Mouse (Mus musculus): ENCODE data around the gene Ifitm10. TPM values are rescaled to one million over a fixed set of nuclear protein-coding genes. Genes with fewer than 3 reads are reported as not detected.

Ifitm10 gene
- total RNA-seq, 1 experiment, result 0.71 TPM

GRCm38 (mm10) chr7:142386621-142387201 lies 13.2 kb upstream of the Ifitm10 start:
- peaks cover 43% of the 10 kb centered on the region for H3K36me3 ChIP-seq (ENCODE audit: control insufficient read depth, insufficient read depth, low read length, poor library complexity, severe bottlenecking)
- TF ChIP-seq HCFC1 (IDR thresholded peaks at IDR 0.05; ENCODE audit: borderline replicate concordance, insufficient read depth, low read length) (no peak), CHD2 (IDR thresholded peaks at IDR 0.05; ENCODE audit: low read depth, low read length) (no peak), MAFK (IDR thresholded peaks at IDR 0.05; ENCODE audit: insufficient read depth, low read depth, low read length) (no peak), ZC3H11A (IDR thresholded peaks at IDR 0.05; ENCODE audit: borderline replicate concordance, low read depth, low read length) (no peak), ZNF384 (IDR thresholded peaks at IDR 0.05; ENCODE audit: low read depth, low read length) (no peak)
- DNase-seq (ENCODE audit: low read depth, low spot score), result no peak
- no peaks in the 10 kb centered on the region for H3K9me3 ChIP-seq (ENCODE audit: control insufficient read depth, insufficient read depth, low read depth, low read length)
- peak overlapping the region; percentile 92 for H3K9ac ChIP-seq (ENCODE audit: insufficient read depth, low read depth, low read length, poor library complexity, severe bottlenecking)
- peaks cover 0 to 16% of the 10 kb centered on the region in 2 experiments; a peak in 2 of 4 replicates for H3K4me1 ChIP-seq (ENCODE audit: control insufficient read depth in 2 of 2, insufficient read depth in 2 of 2, low read length in 2 of 2, poor library complexity in 1 of 2)
- peak overlapping the region; percentile 85 to 88 for H3K4me3 ChIP-seq (ENCODE audit: insufficient read depth in 1 of 2, low read depth in 1 of 2, low read length in 2 of 2, poor library complexity in 1 of 2, severe bottlenecking in 1 of 2)
- H3K27ac ChIP-seq (ENCODE audit: insufficient read depth, low read depth, low read length, poor library complexity, severe bottlenecking), result no peak overlapping the region
- in situ Hi-C loops (cut with MboI; ENCODE audit: low sequenced_read_pairs in 2 of 2, unreplicated experiment in 2 of 2), result no loop called here

- peak overlapping the region; percentile 92 for H3K9ac ChIP-seq (ENCODE audit: insufficient read depth, low read depth, low read length, poor library complexity, severe bottlenecking)
- DNase-seq (ENCODE audit: low read depth, low spot score), result no peak
- TF ChIP-seq CHD2 (IDR thresholded peaks at IDR 0.05; ENCODE audit: low read depth, low read length) (no peak), ZC3H11A (IDR thresholded peaks at IDR 0.05; ENCODE audit: borderline replicate concordance, low read depth, low read length) (no peak), ZNF384 (IDR thresholded peaks at IDR 0.05; ENCODE audit: low read depth, low read length) (no peak), MAFK (IDR thresholded peaks at IDR 0.05; ENCODE audit: insufficient read depth, low read depth, low read length) (no peak), HCFC1 (IDR thresholded peaks at IDR 0.05; ENCODE audit: borderline replicate concordance, insufficient read depth, low read length) (no peak)
- H3K27ac ChIP-seq (ENCODE audit: insufficient read depth, low read depth, low read length, poor library complexity, severe bottlenecking), result no peak overlapping the region
- in situ Hi-C loops (cut with MboI; ENCODE audit: low sequenced_read_pairs in 2 of 2, unreplicated experiment in 2 of 2), result no loop called here
- H3K4me1 ChIP-seq (ENCODE audit: control insufficient read depth in 2 of 2, insufficient read depth in 2 of 2, low read length in 2 of 2, poor library complexity in 1 of 2), result peaks cover 0 to 16% of the 10 kb centered on the region in 2 experiments; a peak in 2 of 4 replicates
- H3K9me3 ChIP-seq (ENCODE audit: control insufficient read depth, insufficient read depth, low read depth, low read length), result no peaks in the 10 kb centered on the region
- H3K36me3 ChIP-seq (ENCODE audit: control insufficient read depth, insufficient read depth, low read length, poor library complexity, severe bottlenecking), result peaks cover 49% of the 10 kb centered on the region
- H3K4me3 ChIP-seq (ENCODE audit: insufficient read depth in 1 of 2, low read depth in 1 of 2, low read length in 2 of 2, poor library complexity in 1 of 2, severe bottlenecking in 1 of 2), result peak overlapping the region; percentile 85 to 88
Observed at GRCm38 (mm10) chr7:142385742-142386403, 12.3 kb upstream of the Ifitm10 start.

GRCm38 (mm10) chr7:142384306-142384705 lies 10.8 kb upstream of the Ifitm10 start:
- Histone ChIP-seq H3K36me3 (ENCODE audit: control insufficient read depth, insufficient read depth, low read length, poor library complexity, severe bottlenecking) (peaks cover 65% of the 10 kb centered on the region), H3K9ac (ENCODE audit: insufficient read depth, low read depth, low read length, poor library complexity, severe bottlenecking) (no peak overlapping the region), H3K27ac (ENCODE audit: insufficient read depth, low read depth, low read length, poor library complexity, severe bottlenecking) (no peak overlapping the region), H3K4me1 (ENCODE audit: control insufficient read depth in 2 of 2, insufficient read depth in 2 of 2, low read length in 2 of 2, poor library complexity in 1 of 2) (peaks cover 0 to 16% of the 10 kb centered on the region in 2 experiments; a peak in 2 of 4 replicates), H3K9me3 (ENCODE audit: control insufficient read depth, insufficient read depth, low read depth, low read length) (no peaks in the 10 kb centered on the region), H3K4me3 (ENCODE audit: insufficient read depth in 1 of 2, low read depth in 1 of 2, low read length in 2 of 2, poor library complexity in 1 of 2, severe bottlenecking in 1 of 2) (no peak overlapping the region)
- DNase-seq (ENCODE audit: low read depth, low spot score), result no peak
- TF ChIP-seq HCFC1 (IDR thresholded peaks at IDR 0.05; ENCODE audit: borderline replicate concordance, insufficient read depth, low read length) (no peak), MAFK (IDR thresholded peaks at IDR 0.05; ENCODE audit: insufficient read depth, low read depth, low read length) (no peak), ZNF384 (IDR thresholded peaks at IDR 0.05; ENCODE audit: low read depth, low read length) (no peak), CHD2 (IDR thresholded peaks at IDR 0.05; ENCODE audit: low read depth, low read length) (no peak), ZC3H11A (IDR thresholded peaks at IDR 0.05; ENCODE audit: borderline replicate concordance, low read depth, low read length) (no peak)
- in situ Hi-C loops (cut with MboI; ENCODE audit: low sequenced_read_pairs in 2 of 2, unreplicated experiment in 2 of 2), result no loop called here

- in situ Hi-C loops (cut with MboI; ENCODE audit: low sequenced_read_pairs in 2 of 2, unreplicated experiment in 2 of 2), result no loop called here
- Histone ChIP-seq H3K4me3 (ENCODE audit: insufficient read depth in 1 of 2, low read depth in 1 of 2, low read length in 2 of 2, poor library complexity in 1 of 2, severe bottlenecking in 1 of 2) (no peak within 1 kb of the TSS), H3K4me1 (ENCODE audit: control insufficient read depth in 2 of 2, insufficient read depth in 2 of 2, low read length in 2 of 2, poor library complexity in 1 of 2) (peaks cover 0 to 16% of the 10 kb centered on the region in 2 experiments; a peak in 2 of 4 replicates), H3K9me3 (ENCODE audit: control insufficient read depth, insufficient read depth, low read depth, low read length) (no peaks in the 10 kb centered on the region), H3K27ac (ENCODE audit: insufficient read depth, low read depth, low read length, poor library complexity, severe bottlenecking) (no peak within 1 kb of the TSS), H3K9ac (ENCODE audit: insufficient read depth, low read depth, low read length, poor library complexity, severe bottlenecking) (no peak within 1 kb of the TSS), H3K36me3 (ENCODE audit: control insufficient read depth, insufficient read depth, low read length, poor library complexity, severe bottlenecking) (peaks cover 78% of the 10 kb centered on the region)
- DNase-seq (ENCODE audit: low read depth, low spot score), result no peak
- TF ChIP-seq MAFK (IDR thresholded peaks at IDR 0.05; ENCODE audit: insufficient read depth, low read depth, low read length) (no peak), CHD2 (IDR thresholded peaks at IDR 0.05; ENCODE audit: low read depth, low read length) (no peak), ZNF384 (IDR thresholded peaks at IDR 0.05; ENCODE audit: low read depth, low read length) (no peak), ZC3H11A (IDR thresholded peaks at IDR 0.05; ENCODE audit: borderline replicate concordance, low read depth, low read length) (no peak), HCFC1 (IDR thresholded peaks at IDR 0.05; ENCODE audit: borderline replicate concordance, insufficient read depth, low read length) (no peak)
Observed at GRCm38 (mm10) chr7:142382567-142382966, 9.0 kb upstream of the Ifitm10 start, which contains the start of gene Gm49369. Gene Gm49369, minus strand, starts transcription at chr7:142382667.
